Mouse (Mus musculus) thymus, adult 2 months (tissue): ENCODE results near the gene Wdr62. TPM values are rescaled to one million over a fixed set of nuclear protein-coding genes. Genes with fewer than 3 reads are reported as not detected.
A peak's percentile ranks its signal among the peaks of the same experiment; 100 is the strongest.

Experiments used
- DNase-seq: peaks from one replicate; pipeline ENCODE4 v3.0.0; 2021
- H3K27ac ChIP-seq: fragments of 200-500 bp; 2 replicates; pipeline ENCODE4 v1.5.1; 2012; ENCODE audit warnings: low read length, control low read depth; ENCODE audit not compliant: control insufficient read depth, insufficient read depth
- H3K27me3 ChIP-seq: fragments of 200-500 bp; 2 replicates; pipeline ENCODE4 v1.6.1; 2012; ENCODE audit warnings: mild to moderate bottlenecking, low read length, moderate library complexity, mixed read lengths; ENCODE audit not compliant: control insufficient read depth, insufficient read depth
- H3K36me3 ChIP-seq: fragments of 200-500 bp; 2 replicates; pipeline ENCODE4 v1.6.1; 2012; ENCODE audit warnings: mild to moderate bottlenecking, low read length, moderate library complexity; ENCODE audit not compliant: control insufficient read depth, insufficient read depth
- H3K4me1 ChIP-seq: fragments of 200-500 bp; replicated peaks from 2 replicates; pipeline ENCODE4 v1.6.1; 2012; ENCODE audit warnings: low read length; ENCODE audit not compliant: control insufficient read depth, insufficient read depth
- H3K4me3 ChIP-seq: fragments of 200-500 bp; 2 replicates; pipeline ENCODE4 v1.5.1; 2012; ENCODE audit warnings: mild to moderate bottlenecking, low read length, control low read depth, moderate library complexity; ENCODE audit not compliant: control insufficient read depth, insufficient read depth
- CTCF ChIP-seq: fragments of 200-500 bp; IDR thresholded peaks from 2 replicates; pipeline ENCODE4 v1.5.1; 2012; ENCODE audit warnings: mild to moderate bottlenecking, control low read depth, low read length, moderate library complexity, borderline replicate concordance; ENCODE audit not compliant: control insufficient read depth, poor library complexity, insufficient read depth; ENCODE audit errors: extremely low read depth
- POLR2A ChIP-seq: fragments of 200-500 bp; IDR thresholded peaks from 2 replicates; pipeline ENCODE4 v1.6.1; 2012; ENCODE audit warnings: mild to moderate bottlenecking, low read length, control low read depth, moderate library complexity; ENCODE audit not compliant: control insufficient read depth, poor library complexity, insufficient read depth; ENCODE audit errors: extremely low read depth
- WGBS: fragments of 180-500 bp; shearing (Covaris S2); methylation state at CpG from one replicate; pipeline ENCODE4 v1.1.7; 2018; 5-methylcytosine and 5-hydroxymethylcytosine counted together
- polyA plus RNA-seq: library from polyadenylated mRNA; depleted of rRNA; stranded (reverse); fragments of >200 nt; gene quantifications from 2 replicates; pipeline ENCODE4 v1.2.3, GENCODE M21; 2012

The Wdr62 gene
- polyA plus RNA-seq, 1 experiment: 54.1 TPM

GRCm38 (mm10) chr7:30322865-30323264 is 42.6 kb upstream of the Wdr62 start:
- peak overlapping the region; percentile 63; the same call in 1 of the 2 replicates for H3K4me3 ChIP-seq
- TF ChIP-seq CTCF (no peak), POLR2A (no peak)
- H3K36me3 ChIP-seq: no peaks in the 10 kb centered on the region
- WGBS: 2% methylated on average over 6 of the region's 6 CpGs
- no peaks in the 10 kb centered on the region for H3K27me3 ChIP-seq
- no peak for DNase-seq
- peak overlapping the region; percentile 84 for H3K27ac ChIP-seq
- H3K4me1 ChIP-seq: peaks cover 15% of the 10 kb centered on the region

GRCm38 (mm10) chr7:30322285-30322667 is 42.1 kb upstream of the Wdr62 start:
- H3K27ac ChIP-seq: peak overlapping the region; percentile 84
- no peaks in the 10 kb centered on the region for H3K36me3 ChIP-seq
- peak; percentile 97 for DNase-seq
- under 1% methylated on average over 20 of the region's 20 CpGs for WGBS
- H3K4me3 ChIP-seq: peak overlapping the region; percentile 63
- H3K4me1 ChIP-seq: peaks cover 14% of the 10 kb centered on the region
- no peaks in the 10 kb centered on the region for H3K27me3 ChIP-seq
- 0 out of 2 replicates have a peak, but pooled peaks have one; percentile 32 for TF ChIP-seq CTCF
- TF ChIP-seq POLR2A: peak; percentile 85

GRCm38 (mm10) chr7:30321539-30322284 is 41.5 kb upstream of the Wdr62 start, which contains the start of gene E130208F15Rik:
TSS of gene E130208F15Rik (plus strand) at chr7:30321740.
- H3K27ac ChIP-seq: peak within 1 kb of the TSS; percentile 84
- TF ChIP-seq CTCF: peak; percentile 50; the same call in 1 of the 2 replicates
- TF ChIP-seq POLR2A: no peak
- H3K27me3 ChIP-seq: no peaks in the 10 kb centered on the region
- DNase-seq: peak; percentile 74
- no peaks in the 10 kb centered on the region for H3K36me3 ChIP-seq
- peaks cover 11% of the 10 kb centered on the region for H3K4me1 ChIP-seq
- H3K4me3 ChIP-seq: peak within 1 kb of the TSS; percentile 63
- WGBS: under 1% methylated on average over 63 of the region's 63 CpGs

- H3K27me3 ChIP-seq: no peaks in the 10 kb centered on the region
- WGBS: 90% methylated on average over 2 of the region's 2 CpGs
- TF ChIP-seq POLR2A: no peak
- TF ChIP-seq CTCF: no peak
- H3K27ac ChIP-seq: no peak overlapping the region
- no peak for DNase-seq
- no peaks in the 10 kb centered on the region for H3K36me3 ChIP-seq
- peaks cover 11% of the 10 kb centered on the region for H3K4me1 ChIP-seq
- H3K4me3 ChIP-seq: no peak overlapping the region
Measured at GRCm38 (mm10) chr7:30320946-30321345, 40.7 kb upstream of the Wdr62 start.

GRCm38 (mm10) chr7:30318142-30318541 is 37.9 kb upstream of the Wdr62 start:
- no peak overlapping the region for H3K4me3 ChIP-seq
- peaks cover 8% of the 10 kb centered on the region for H3K4me1 ChIP-seq
- H3K27me3 ChIP-seq: no peaks in the 10 kb centered on the region
- H3K27ac ChIP-seq: no peak overlapping the region
- H3K36me3 ChIP-seq: no peaks in the 10 kb centered on the region
- no peak for DNase-seq
- WGBS: 98% methylated on average over 3 of the region's 3 CpGs
- TF ChIP-seq POLR2A (no peak), CTCF (no peak)

GRCm38 (mm10) chr7:30315559-30316529 is 35.6 kb upstream of the Wdr62 start:
- 87% methylated on average over 13 of the region's 13 CpGs for WGBS
- Histone ChIP-seq H3K27ac (no peak overlapping the region), H3K4me3 (no peak overlapping the region), H3K36me3 (no peaks in the 10 kb centered on the region), H3K27me3 (no peaks in the 10 kb centered on the region), H3K4me1 (no peaks in the 10 kb centered on the region)
- no peak for TF ChIP-seq POLR2A
- no peak for TF ChIP-seq CTCF
- no peak for DNase-seq
